Mouse (Mus musculus): ENCODE measurements at regions not wholly inside any gene's neighbourhood (a gene's known extent, or its start where the extent isn't known, plus 50 kb on each side); places are given as distances from the start of the nearest gene placed in this dataset.

DNA sequence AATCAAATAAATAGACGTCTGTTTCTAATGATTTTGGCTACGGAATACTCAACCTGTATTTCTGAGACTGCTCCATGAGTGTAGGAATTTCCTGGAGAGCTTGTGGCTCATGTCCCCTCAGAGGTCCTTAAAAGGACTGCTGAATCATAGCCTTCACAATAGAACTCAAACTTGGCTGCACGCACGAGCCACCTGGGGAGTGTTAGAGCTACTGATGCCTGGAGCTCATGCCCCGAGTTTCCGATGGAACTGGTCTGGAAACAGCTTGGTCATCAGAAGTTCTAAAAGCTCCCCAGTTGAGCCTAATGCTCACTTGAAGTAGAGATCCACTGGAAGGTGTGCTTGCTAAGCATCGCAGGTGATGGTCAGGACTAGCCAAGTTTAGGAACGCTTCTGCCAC is 174.3 kb upstream of the Maf start:
- Histone ChIP-seq H3K27ac (no peak overlapping the region), H3K9me3 (no peaks in the 10 kb centered on the region), H3K4me1 (peaks cover 6% of the 10 kb centered on the region; the same call in 1 of the 2 replicates), H3K9ac (no peak overlapping the region), H3K27me3 (replicated peaks) (no peaks in the 10 kb centered on the region), H3K4me2 (no peak overlapping the region), H3K4me3 (replicated peaks) (no peak overlapping the region), H3K36me3 (no peaks in the 10 kb centered on the region)
- ATAC-seq (ENCODE audit: insufficient read depth, low FRiP score, low read depth) = no peak
- 75% methylated on average over 8 of the region's 8 CpGs for WGBS

DNA sequence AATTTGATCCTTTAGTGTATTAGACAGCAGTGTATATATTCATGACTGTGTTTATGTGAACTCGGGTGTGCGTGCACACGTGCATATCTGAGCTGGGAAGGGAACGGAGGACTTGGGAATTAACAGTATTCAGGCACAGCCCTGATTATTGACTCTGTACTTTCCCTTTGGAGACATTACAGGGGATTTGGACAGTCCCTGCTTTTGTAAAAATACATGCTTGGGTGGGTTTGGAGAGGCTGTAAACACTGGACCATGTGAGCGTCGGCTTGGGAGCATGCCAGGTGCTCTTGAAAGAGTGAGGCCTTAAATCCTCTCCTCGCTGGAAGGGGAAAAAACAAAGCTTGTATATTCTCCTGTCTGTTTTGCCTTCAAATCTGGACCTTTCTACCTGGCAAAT is 167.2 kb upstream of the Maf start:
- Histone ChIP-seq H3K27ac (peak overlapping the region; percentile 73), H3K36me3 (no peaks in the 10 kb centered on the region), H3K4me1 (peaks cover 3% of the 10 kb centered on the region; the same call in 1 of the 2 replicates), H3K27me3 (replicated peaks) (no peaks in the 10 kb centered on the region), H3K9ac (no peak overlapping the region), H3K4me2 (no peak overlapping the region), H3K9me3 (no peaks in the 10 kb centered on the region), H3K4me3 (replicated peaks) (no peak overlapping the region)
- no peak; the same call in 1 of the 2 replicates for ATAC-seq (ENCODE audit: insufficient read depth, low FRiP score, low read depth)
- 24% methylated on average over 7 of the region's 7 CpGs for WGBS

DNA sequence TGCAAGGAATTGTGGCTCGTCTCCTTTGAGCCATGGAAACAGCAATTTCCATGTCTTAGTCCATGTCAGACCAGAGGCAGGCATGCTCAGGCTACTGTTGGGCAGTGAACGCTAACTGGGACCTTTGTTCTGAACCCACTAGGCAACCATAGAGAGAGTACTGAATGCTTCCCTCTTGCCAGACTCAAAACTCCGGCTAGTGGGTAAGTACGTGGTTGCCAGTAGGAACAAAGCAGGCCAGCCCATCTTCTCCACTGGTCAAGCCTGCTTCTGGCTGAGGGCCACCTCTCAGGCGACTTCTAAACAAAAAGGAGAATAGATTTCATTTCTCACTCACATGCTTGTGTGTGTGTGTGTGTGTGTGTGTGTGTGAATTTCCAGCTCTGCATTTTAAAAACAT is 163.8 kb upstream of the Maf start:
- no peak for ATAC-seq (ENCODE audit: insufficient read depth, low FRiP score, low read depth)
- 69% methylated on average over 5 of the region's 5 CpGs for WGBS
- no peak overlapping the region for H3K9ac ChIP-seq
- H3K4me3 ChIP-seq (replicated peaks) = no peak overlapping the region
- no peak overlapping the region for H3K4me2 ChIP-seq
- no peaks in the 10 kb centered on the region for H3K27me3 ChIP-seq (replicated peaks)
- H3K4me1 ChIP-seq = peaks cover 3% of the 10 kb centered on the region; the same call in 1 of the 2 replicates
- H3K9me3 ChIP-seq = no peaks in the 10 kb centered on the region
- H3K27ac ChIP-seq = no peak overlapping the region
- no peaks in the 10 kb centered on the region for H3K36me3 ChIP-seq

GRCm38 (mm10) chr8:115861381-115861780 is 153.8 kb upstream of the Maf start:
- Histone ChIP-seq H3K9ac (no peak overlapping the region), H3K4me1 (no peaks in the 10 kb centered on the region), H3K27me3 (replicated peaks) (no peaks in the 10 kb centered on the region), H3K9me3 (no peaks in the 10 kb centered on the region), H3K4me3 (replicated peaks) (no peak overlapping the region), H3K4me2 (no peak overlapping the region), H3K36me3 (no peaks in the 10 kb centered on the region), H3K27ac (no peak overlapping the region)
- 65% methylated on average over 3 of the region's 3 CpGs for WGBS
- ATAC-seq (ENCODE audit: insufficient read depth, low FRiP score, low read depth) = peak; percentile 56; the same call in 1 of the 2 replicates

GRCm38 (mm10) chr8:115859406-115859805 is 151.8 kb upstream of the Maf start:
- Histone ChIP-seq H3K9me3 (no peaks in the 10 kb centered on the region), H3K4me1 (no peaks in the 10 kb centered on the region), H3K4me2 (no peak overlapping the region), H3K4me3 (replicated peaks) (no peak overlapping the region), H3K27me3 (replicated peaks) (no peaks in the 10 kb centered on the region), H3K36me3 (no peaks in the 10 kb centered on the region), H3K27ac (no peak overlapping the region), H3K9ac (no peak overlapping the region)
- ATAC-seq (ENCODE audit: insufficient read depth, low FRiP score, low read depth) = 0 out of 2 replicates have a peak, but pooled peaks have one; percentile 7
- WGBS = 62% methylated on average over 8 of the region's 8 CpGs

DNA sequence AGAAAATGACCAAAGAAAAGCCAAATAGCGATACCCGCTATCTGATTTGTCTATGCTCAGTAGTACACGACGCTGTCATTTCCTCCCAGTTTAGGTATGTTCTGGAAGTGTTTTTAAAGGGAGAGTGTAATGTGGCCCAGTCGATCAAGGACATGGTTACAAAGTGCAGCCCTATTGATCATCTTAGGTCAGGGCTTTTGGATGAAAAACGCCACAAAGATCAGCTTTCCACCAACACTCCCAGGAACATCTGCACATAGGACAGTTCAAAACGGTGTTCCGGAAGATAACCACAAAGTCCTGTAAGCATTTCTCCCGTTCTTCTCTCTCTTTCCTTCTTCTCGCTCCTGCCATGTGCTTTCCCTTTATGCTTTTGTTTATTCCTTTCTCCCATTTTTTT is 149.2 kb upstream of the Maf start:
- no peaks in the 10 kb centered on the region for H3K36me3 ChIP-seq
- no peak overlapping the region for H3K4me3 ChIP-seq (replicated peaks)
- 89% methylated on average over 10 of the region's 10 CpGs for WGBS
- H3K4me1 ChIP-seq = no peaks in the 10 kb centered on the region
- no peak overlapping the region for H3K27ac ChIP-seq
- no peak for ATAC-seq (ENCODE audit: insufficient read depth, low FRiP score, low read depth)
- H3K27me3 ChIP-seq (replicated peaks) = no peaks in the 10 kb centered on the region
- no peak overlapping the region for H3K9ac ChIP-seq
- no peaks in the 10 kb centered on the region for H3K9me3 ChIP-seq
- no peak overlapping the region for H3K4me2 ChIP-seq

- Histone ChIP-seq H3K4me1 (no peaks in the 10 kb centered on the region), H3K27ac (no peak overlapping the region), H3K27me3 (replicated peaks) (no peaks in the 10 kb centered on the region), H3K4me2 (no peak overlapping the region), H3K36me3 (no peaks in the 10 kb centered on the region), H3K4me3 (replicated peaks) (no peak overlapping the region), H3K9ac (no peak overlapping the region), H3K9me3 (no peaks in the 10 kb centered on the region)
- 89% methylated on average over 8 of the region's 8 CpGs for WGBS
- no peak for ATAC-seq (ENCODE audit: insufficient read depth, low FRiP score, low read depth)
Observed at GRCm38 (mm10) chr8:115855934-115856629, 148.5 kb upstream of the Maf start.

GRCm38 (mm10) chr8:115854209-115854900 is 146.8 kb upstream of the Maf start:
- ATAC-seq (ENCODE audit: insufficient read depth, low FRiP score, low read depth) = no peak
- 82% methylated on average over 9 of the region's 9 CpGs for WGBS
- H3K36me3 ChIP-seq = no peaks in the 10 kb centered on the region
- no peak overlapping the region for H3K4me2 ChIP-seq
- H3K4me3 ChIP-seq (replicated peaks) = no peak overlapping the region
- no peaks in the 10 kb centered on the region for H3K4me1 ChIP-seq
- H3K9ac ChIP-seq = no peak overlapping the region
- H3K27ac ChIP-seq = no peak overlapping the region
- H3K27me3 ChIP-seq (replicated peaks) = no peaks in the 10 kb centered on the region
- no peaks in the 10 kb centered on the region for H3K9me3 ChIP-seq

GRCm38 (mm10) chr8:115850552-115850951 is 143.0 kb upstream of the Maf start:
- Histone ChIP-seq H3K4me1 (no peaks in the 10 kb centered on the region), H3K4me3 (replicated peaks) (no peak overlapping the region), H3K36me3 (no peaks in the 10 kb centered on the region), H3K27ac (no peak overlapping the region), H3K27me3 (replicated peaks) (no peaks in the 10 kb centered on the region), H3K9me3 (no peaks in the 10 kb centered on the region), H3K9ac (no peak overlapping the region), H3K4me2 (no peak overlapping the region)
- 61% methylated on average over 1 of the region's 1 CpGs for WGBS
- no peak for ATAC-seq (ENCODE audit: insufficient read depth, low FRiP score, low read depth)

DNA sequence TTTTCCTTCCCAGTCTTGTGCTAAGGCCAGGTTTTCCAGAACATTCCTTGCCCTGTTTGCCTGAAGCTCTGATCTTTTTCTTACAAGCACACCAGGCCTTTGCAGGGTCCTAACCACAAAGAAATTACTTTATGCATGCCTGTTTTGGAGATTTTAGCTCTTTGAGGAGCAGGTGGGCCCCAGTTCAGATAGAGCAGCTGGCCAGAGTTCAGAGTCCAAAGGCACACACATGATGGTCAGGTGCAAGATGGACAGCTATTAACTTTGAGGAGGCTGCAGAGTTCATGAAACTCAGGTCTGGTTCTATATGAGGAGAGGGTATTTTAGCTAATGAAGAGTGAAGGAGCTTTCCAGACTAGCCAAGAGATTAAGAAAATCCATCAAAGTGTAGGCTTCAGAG is 125.8 kb upstream of the Maf start:
- no peak overlapping the region for H3K9ac ChIP-seq
- H3K36me3 ChIP-seq = no peaks in the 10 kb centered on the region
- H3K27ac ChIP-seq = no peak overlapping the region
- no peak overlapping the region for H3K4me3 ChIP-seq (replicated peaks)
- no peak for ATAC-seq (ENCODE audit: insufficient read depth, low FRiP score, low read depth)
- no peaks in the 10 kb centered on the region for H3K9me3 ChIP-seq
- no peaks in the 10 kb centered on the region for H3K4me1 ChIP-seq
- H3K4me2 ChIP-seq = no peak overlapping the region
- H3K27me3 ChIP-seq (replicated peaks) = no peaks in the 10 kb centered on the region

DNA sequence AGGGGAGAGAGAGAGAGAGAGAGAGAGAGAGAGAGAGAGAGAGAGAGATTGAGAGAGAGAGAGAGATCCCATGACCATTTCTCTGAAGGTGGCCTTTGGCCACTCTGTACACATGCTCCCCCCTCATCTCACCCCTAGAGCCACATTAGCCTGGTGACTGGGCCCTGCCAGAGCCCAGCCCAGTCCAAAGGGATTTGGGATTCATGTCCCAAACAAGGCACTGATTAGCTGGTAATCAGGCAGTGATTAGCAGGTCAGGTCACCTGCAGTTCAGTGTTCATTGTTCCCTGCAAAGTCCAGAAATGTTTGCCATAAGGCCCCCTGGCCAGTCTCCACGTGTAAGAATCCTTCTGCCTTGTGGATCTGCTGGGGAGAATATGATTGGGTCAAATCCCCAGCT is 124.1 kb upstream of the Maf start:
- 0 out of 2 replicates have a peak, but pooled peaks cover under 1% of the 10 kb centered on the region for H3K4me1 ChIP-seq
- H3K4me2 ChIP-seq = no peak overlapping the region
- no peak overlapping the region for H3K27ac ChIP-seq
- no peak overlapping the region for H3K9ac ChIP-seq
- no peaks in the 10 kb centered on the region for H3K27me3 ChIP-seq (replicated peaks)
- WGBS = 29% methylated on average over 1 of the region's 1 CpGs
- H3K36me3 ChIP-seq = no peaks in the 10 kb centered on the region
- H3K4me3 ChIP-seq (replicated peaks) = no peak overlapping the region
- no peaks in the 10 kb centered on the region for H3K9me3 ChIP-seq
- 0 out of 2 replicates have a peak, but pooled peaks have one; percentile 53 for ATAC-seq (ENCODE audit: insufficient read depth, low FRiP score, low read depth)

- no peaks in the 10 kb centered on the region for H3K27me3 ChIP-seq (replicated peaks)
- H3K4me3 ChIP-seq (replicated peaks) = no peak overlapping the region
- no peak overlapping the region for H3K9ac ChIP-seq
- H3K27ac ChIP-seq = no peak overlapping the region
- no peaks in the 10 kb centered on the region for H3K9me3 ChIP-seq
- H3K4me2 ChIP-seq = no peak overlapping the region
- no peaks in the 10 kb centered on the region for H3K36me3 ChIP-seq
- peaks cover 4% of the 10 kb centered on the region; the same call in 1 of the 2 replicates for H3K4me1 ChIP-seq
- 40% methylated on average over 4 of the region's 4 CpGs for WGBS
- no peak for ATAC-seq (ENCODE audit: insufficient read depth, low FRiP score, low read depth)
Observed at GRCm38 (mm10) chr8:115830012-115830662, 122.5 kb upstream of the Maf start.

Measured in stomach, embryonic 15.5 days (tissue).